Mouse (Mus musculus): ENCODE measurements around the gene Strc.

DNA sequence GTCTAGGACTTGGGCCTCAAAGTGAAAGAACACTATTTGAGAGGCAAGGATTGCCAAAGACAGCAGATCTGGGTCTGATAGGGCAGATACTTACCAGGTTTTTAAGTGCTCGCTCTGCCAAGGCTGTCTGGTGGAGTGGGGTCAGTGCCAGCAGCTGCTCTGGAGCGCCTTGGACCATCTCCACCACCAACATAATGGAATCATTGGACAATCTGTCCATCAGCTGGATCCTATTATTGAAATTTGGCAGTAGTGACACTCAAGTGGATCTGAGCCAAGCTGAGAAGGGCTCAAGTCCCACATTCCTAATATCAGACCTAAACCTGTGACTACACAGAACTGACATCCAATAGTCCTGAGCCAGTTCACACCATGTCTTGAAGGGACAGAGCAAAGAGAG is 18.1 kb downstream of the Strc start:
- no peak for TF ChIP-seq CTCF (IDR thresholded peaks at IDR 0.05; ENCODE audit: low read depth, low read length)
- no peak for TF ChIP-seq POLR2A (IDR thresholded peaks at IDR 0.05; ENCODE audit: insufficient read depth, low read length)

Measured in ES-Bruce4 (cell line).